Mouse (Mus musculus): Measurements from ENCODE around the gene Fam184b. TPM values are rescaled to one million over a fixed set of nuclear protein-coding genes. Genes with fewer than 3 reads are reported as not detected.

The Fam184b gene
- total RNA-seq, 2 experiments from 2014 or later = 20.2 to 22.0 TPM

GRCm38 (mm10) chr5:45629470-45629869 is 9.9 kb downstream of the Fam184b start:
- no peak for DNase-seq (ENCODE audit: extremely low spot score in 1 of 2, low spot score in 2 of 2)
- intact Hi-C loops (cut with DNase I) = no loop called here

- intact Hi-C loops (cut with DNase I) = no loop called here
- DNase-seq (ENCODE audit: extremely low spot score in 1 of 2, low spot score in 2 of 2) = peak in 1 of 2 experiments; percentile 16
These were observed 11.6 kb downstream of the Fam184b start for GRCm38 (mm10) chr5:45627771-45628170.

- intact Hi-C loops (cut with DNase I) = no loop called here
- no peak for DNase-seq (ENCODE audit: extremely low spot score in 1 of 2, low spot score in 2 of 2)
These were observed 17.9 kb downstream of the Fam184b start for GRCm38 (mm10) chr5:45621511-45621910.

GRCm38 (mm10) chr5:45599056-45599455 is 40.4 kb downstream of the Fam184b start:
- intact Hi-C loops (cut with DNase I) = no loop called here
- DNase-seq (ENCODE audit: extremely low spot score in 1 of 2, low spot score in 2 of 2) = no peak

GRCm38 (mm10) chr5:45595363-45596039 is 43.9 kb downstream of the Fam184b start:
- intact Hi-C loops (cut with DNase I) = loop anchor here (2.0 kb wide), 1 partner anchor 33 kb away; no protein-coding TSS in a partner anchor
- DNase-seq (ENCODE audit: extremely low spot score in 1 of 2, low spot score in 2 of 2) = peak in 1 of 2 experiments; percentile 63

- DNase-seq (ENCODE audit: extremely low spot score in 1 of 2, low spot score in 2 of 2) = no peak
These were observed 46.1 kb downstream of the Fam184b start for GRCm38 (mm10) chr5:45593276-45593675.

GRCm38 (mm10) chr5:45590094-45590493 is 49.3 kb downstream of the Fam184b start:
- intact Hi-C loops (cut with DNase I) = no loop called here
- DNase-seq (ENCODE audit: extremely low spot score in 1 of 2, low spot score in 2 of 2) = no peak

More at GRCm38 (mm10) chr5:45593276-45593675, 46.1 kb downstream of the Fam184b start:
- intact Hi-C loops (cut with DNase I) = no loop called here

- intact Hi-C loops (cut with DNase I) = no loop called here
- DNase-seq (ENCODE audit: extremely low spot score in 1 of 2, low spot score in 2 of 2) = no peak
These were observed 54.8 kb downstream of the Fam184b start for GRCm38 (mm10) chr5:45584601-45585000.

- intact Hi-C loops (cut with DNase I) = no loop called here
- no peak for DNase-seq (ENCODE audit: extremely low spot score in 1 of 2, low spot score in 2 of 2)
These were observed 59.1 kb downstream of the Fam184b start for GRCm38 (mm10) chr5:45580279-45580678.

- intact Hi-C loops (cut with DNase I) = no loop called here
- DNase-seq (ENCODE audit: extremely low spot score in 1 of 2, low spot score in 2 of 2) = no peak
These were observed 62.0 kb downstream of the Fam184b start for GRCm38 (mm10) chr5:45577376-45577775.

- intact Hi-C loops (cut with DNase I) = no loop called here
- no peak for DNase-seq (ENCODE audit: extremely low spot score in 1 of 2, low spot score in 2 of 2)
These were observed 62.7 kb downstream of the Fam184b start for GRCm38 (mm10) chr5:45576716-45577115.

GRCm38 (mm10) chr5:45572816-45573215 is 66.6 kb downstream of the Fam184b start:
- intact Hi-C loops (cut with DNase I) = no loop called here
- DNase-seq (ENCODE audit: extremely low spot score in 1 of 2, low spot score in 2 of 2) = no peak

- DNase-seq (ENCODE audit: extremely low spot score in 1 of 2, low spot score in 2 of 2) = no peak
- intact Hi-C loops (cut with DNase I) = no loop called here
These were observed 73.6 kb downstream of the Fam184b start for GRCm38 (mm10) chr5:45565829-45566228.

- DNase-seq (ENCODE audit: extremely low spot score in 1 of 2, low spot score in 2 of 2) = no peak
These were observed 75.4 kb downstream of the Fam184b start for GRCm38 (mm10) chr5:45564054-45564453.

GRCm38 (mm10) chr5:45549586-45549985 is 89.8 kb downstream of the Fam184b start:
- intact Hi-C loops (cut with DNase I) = no loop called here
- no peak for DNase-seq (ENCODE audit: extremely low spot score in 1 of 2, low spot score in 2 of 2)

More at GRCm38 (mm10) chr5:45564054-45564453, 75.4 kb downstream of the Fam184b start:
- intact Hi-C loops (cut with DNase I) = no loop called here

- DNase-seq (ENCODE audit: extremely low spot score in 1 of 2, low spot score in 2 of 2) = no peak
- intact Hi-C loops (cut with DNase I) = no loop called here
These were observed 96.0 kb downstream of the Fam184b start for GRCm38 (mm10) chr5:45543374-45543773.

- intact Hi-C loops (cut with DNase I) = loop anchor here (10.0 kb wide), 1 partner anchor 805 kb away; no protein-coding TSS in a partner anchor
These were observed 99.9 kb downstream of the Fam184b start for GRCm38 (mm10) chr5:45539502-45539901.

GRCm38 (mm10) chr5:45535177-45535576 is 104.2 kb downstream of the Fam184b start:
- DNase-seq (ENCODE audit: extremely low spot score in 1 of 2, low spot score in 2 of 2) = no peak
- intact Hi-C loops (cut with DNase I) = loop anchor here (2.0 to 10.0 kb wide), 2 partner anchors 134 to 810 kb away; partner anchors contain the start of gene Ncapg

More at GRCm38 (mm10) chr5:45539502-45539901, 99.9 kb downstream of the Fam184b start:
- no peak for DNase-seq (ENCODE audit: extremely low spot score in 1 of 2, low spot score in 2 of 2)

GRCm38 (mm10) chr5:45534319-45535098 is 104.9 kb downstream of the Fam184b start:
- peak; percentile 36 to 63 for DNase-seq (ENCODE audit: extremely low spot score in 1 of 2, low spot score in 2 of 2)
- intact Hi-C loops (cut with DNase I) = loop anchor here (2.0 to 10.0 kb wide), 2 partner anchors 134 to 810 kb away; partner anchors contain the start of gene Ncapg

- intact Hi-C loops (cut with DNase I) = loop anchor here (10.0 kb wide), 1 partner anchor 815 kb away; no protein-coding TSS in a partner anchor
- no peak for DNase-seq (ENCODE audit: extremely low spot score in 1 of 2, low spot score in 2 of 2)
These were observed 109.7 kb downstream of the Fam184b start for GRCm38 (mm10) chr5:45529696-45530095.
